Mouse (Mus musculus) lung, adult 2 months (tissue): Measurements from ENCODE around the gene Csnk1g1. TPM values are rescaled to one million over a fixed set of nuclear protein-coding genes. Genes with fewer than 3 reads are reported as not detected.

ENCODE experiments used
- DNase-seq: peaks from one replicate; pipeline ENCODE4 v3.0.0; 2022
- H3K4me1 ChIP-seq: fragments of 200-500 bp; 2 replicates; pipeline ENCODE4 v1.6.1; 2011; ENCODE audit warnings: low read length; ENCODE audit not compliant: control insufficient read depth, insufficient read depth
- H3K4me3 ChIP-seq: fragments of 200-500 bp; replicated peaks from 2 replicates; pipeline ENCODE3; 2011; ENCODE audit warnings: low read depth, mild to moderate bottlenecking, control low read depth, low read length; ENCODE audit errors: extremely low read depth
- CTCF ChIP-seq: fragments of 200-500 bp; IDR thresholded peaks from 2 replicates; pipeline ENCODE4 v1.5.1; 2011; ENCODE audit warnings: mild to moderate bottlenecking, low read length, control low read depth; ENCODE audit not compliant: insufficient read depth
- POLR2A ChIP-seq: fragments of 200-500 bp; IDR thresholded peaks from 2 replicates; pipeline ENCODE4 v1.6.1; 2011; ENCODE audit warnings: low read depth, mild to moderate bottlenecking, control low read depth, low read length, borderline replicate concordance; ENCODE audit errors: extremely low read depth
- WGBS: fragments of 180-500 bp; shearing (Covaris S2); methylation state at CpG from one replicate; pipeline ENCODE4 v1.1.7; 2018; 5-methylcytosine and 5-hydroxymethylcytosine counted together
- polyA plus RNA-seq: library from polyadenylated mRNA; depleted of rRNA; stranded (reverse); fragments of >200 nt; gene quantifications from 2 replicates; pipeline ENCODE4 v1.2.3, GENCODE M21; 2012

Csnk1g1 gene
- polyA plus RNA-seq, 1 experiment, result 5.8 TPM

DNA sequence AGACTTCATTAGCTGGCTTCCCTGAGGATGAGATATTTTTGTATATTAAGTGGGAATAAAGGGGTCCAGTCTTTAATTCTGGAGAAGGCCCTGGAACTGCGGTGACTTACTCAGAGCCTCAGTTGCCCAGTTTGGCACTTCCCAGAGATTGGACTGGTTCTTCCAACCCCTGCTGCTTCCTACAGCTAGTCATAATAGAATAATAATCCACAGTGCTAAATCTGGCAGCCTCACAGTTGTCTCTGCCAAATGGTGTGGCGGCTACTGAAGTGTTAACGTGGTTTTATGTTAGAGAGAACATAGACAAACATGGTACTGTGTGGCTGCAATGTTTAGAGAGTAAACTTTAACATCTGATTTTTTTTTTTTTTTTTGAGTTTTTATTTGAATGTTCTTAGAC is 152.9 kb downstream of the Csnk1g1 start:
- TF ChIP-seq POLR2A (no peak), CTCF (no peak)
- WGBS, result 69% methylated on average over 3 of the region's 3 CpGs
- no peak overlapping the region for H3K4me3 ChIP-seq
- DNase-seq, result no peak
- peaks cover 3% of the 10 kb centered on the region; the same call in 1 of the 2 replicates for H3K4me1 ChIP-seq

DNA sequence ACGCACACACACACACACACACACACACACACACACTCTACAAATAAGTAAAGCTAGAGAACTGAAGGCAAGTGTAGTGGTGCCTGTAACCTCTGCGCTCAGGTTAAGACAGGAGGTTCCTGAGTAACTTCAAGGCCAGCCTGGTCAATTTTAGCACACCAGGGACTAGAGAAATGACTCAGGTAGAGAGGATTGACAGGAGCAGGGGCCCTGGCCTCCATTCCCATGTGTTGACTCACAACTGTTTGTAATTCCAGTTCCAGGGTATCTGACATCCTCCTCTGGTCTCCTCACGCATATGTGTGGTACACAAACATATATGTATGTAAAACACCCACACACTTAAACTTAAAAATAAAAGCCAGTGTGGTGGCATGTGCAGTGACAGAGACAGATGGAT is 154.7 kb downstream of the Csnk1g1 start:
- no peak for DNase-seq
- TF ChIP-seq CTCF (no peak), POLR2A (no peak)
- 93% methylated on average over 3 of the region's 3 CpGs for WGBS
- H3K4me1 ChIP-seq, result peaks cover 3% of the 10 kb centered on the region; the same call in 1 of the 2 replicates
- H3K4me3 ChIP-seq, result no peak overlapping the region

- no peak for TF ChIP-seq POLR2A
- TF ChIP-seq CTCF, result no peak
- DNase-seq, result no peak
- H3K4me1 ChIP-seq, result peaks cover 6% of the 10 kb centered on the region; the same call in 1 of the 2 replicates
- no peak overlapping the region for H3K4me3 ChIP-seq
- 90% methylated on average over 11 of the region's 11 CpGs for WGBS
Observed at GRCm38 (mm10) chr9:66064316-66064715, 155.6 kb downstream of the Csnk1g1 start.

DNA sequence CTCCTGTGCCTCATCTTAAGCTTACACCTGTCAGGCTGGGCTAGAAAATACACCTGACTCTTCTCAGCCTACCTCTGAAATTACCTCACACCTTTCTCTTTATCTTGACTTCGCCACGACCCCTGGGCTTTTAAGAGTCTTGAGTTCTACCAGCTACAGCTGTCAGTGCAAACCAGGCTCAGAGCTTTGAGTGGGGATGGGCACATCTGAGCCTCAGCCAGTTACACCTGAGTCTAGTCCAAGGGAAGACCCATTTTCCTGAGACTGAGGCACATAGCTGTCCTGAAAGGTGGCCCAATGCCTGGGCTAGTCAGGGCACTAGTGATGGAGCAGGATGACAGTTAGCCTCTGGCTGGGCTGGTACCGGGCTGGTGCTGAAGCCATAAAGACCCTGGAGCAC is 158.1 kb downstream of the Csnk1g1 start:
- H3K4me1 ChIP-seq, result peaks cover 4% of the 10 kb centered on the region; the same call in 1 of the 2 replicates
- no peak overlapping the region for H3K4me3 ChIP-seq
- TF ChIP-seq CTCF (no peak), POLR2A (no peak)
- WGBS, result 89% methylated on average over 3 of the region's 3 CpGs
- no peak for DNase-seq

DNA sequence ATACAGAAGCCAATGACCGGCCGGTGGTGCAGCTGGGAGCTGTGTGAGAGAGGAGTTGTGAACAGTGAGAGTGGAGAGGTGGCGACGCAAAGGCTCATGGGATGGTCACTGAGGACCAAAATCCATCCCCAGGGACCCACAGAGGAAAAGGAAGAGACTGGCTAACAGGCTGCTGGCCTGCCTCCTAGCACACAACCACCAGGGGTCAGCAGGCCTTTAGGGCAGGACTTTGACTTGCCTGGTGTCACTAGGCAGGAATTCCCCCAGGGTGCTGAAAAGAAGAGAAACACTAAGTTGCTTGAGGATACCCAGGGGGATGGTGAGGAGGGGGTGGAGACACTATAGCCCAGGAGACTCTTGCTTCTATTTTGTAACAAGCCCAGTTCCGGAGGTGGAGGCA is 158.8 kb downstream of the Csnk1g1 start:
- no peak for TF ChIP-seq POLR2A
- peak; percentile 75 for TF ChIP-seq CTCF
- WGBS, result 43% methylated on average over 5 of the region's 5 CpGs
- Histone ChIP-seq H3K4me1 (peaks cover 4% of the 10 kb centered on the region; the same call in 1 of the 2 replicates), H3K4me3 (no peak overlapping the region)
- DNase-seq, result peak; percentile 50

DNA sequence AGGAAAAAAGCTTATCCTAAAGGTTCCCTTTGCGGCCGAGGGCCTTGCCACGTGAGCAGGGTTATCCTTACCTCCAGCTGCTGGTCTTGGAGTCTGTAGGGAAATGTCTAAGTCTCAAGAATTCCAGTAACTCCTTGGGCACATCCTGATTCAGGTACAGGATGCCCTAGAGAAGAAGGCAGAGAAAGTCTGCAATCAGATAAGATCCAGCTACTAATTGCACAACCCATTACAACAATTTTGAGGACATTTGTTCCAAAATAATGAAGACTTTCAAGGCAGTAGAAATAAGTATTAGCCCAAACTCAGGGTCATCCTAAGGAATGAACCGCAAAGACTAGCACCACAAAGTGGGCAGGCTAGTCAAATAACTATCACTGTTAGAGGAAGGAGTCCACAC is 159.3 kb downstream of the Csnk1g1 start:
- Histone ChIP-seq H3K4me3 (no peak overlapping the region), H3K4me1 (peaks cover 4% of the 10 kb centered on the region; the same call in 1 of the 2 replicates)
- 67% methylated on average over 4 of the region's 4 CpGs for WGBS
- no peak for DNase-seq
- TF ChIP-seq CTCF (no peak), POLR2A (no peak)

- peak overlapping the region; percentile 48 for H3K4me3 ChIP-seq
- no peak for DNase-seq
- 2% methylated on average over 30 of the region's 30 CpGs for WGBS
- H3K4me1 ChIP-seq, result peaks cover 4% of the 10 kb centered on the region; the same call in 1 of the 2 replicates
- no peak for TF ChIP-seq CTCF
- TF ChIP-seq POLR2A, result no peak
Observed at GRCm38 (mm10) chr9:66068971-66069391, 160.3 kb downstream of the Csnk1g1 start.

DNA sequence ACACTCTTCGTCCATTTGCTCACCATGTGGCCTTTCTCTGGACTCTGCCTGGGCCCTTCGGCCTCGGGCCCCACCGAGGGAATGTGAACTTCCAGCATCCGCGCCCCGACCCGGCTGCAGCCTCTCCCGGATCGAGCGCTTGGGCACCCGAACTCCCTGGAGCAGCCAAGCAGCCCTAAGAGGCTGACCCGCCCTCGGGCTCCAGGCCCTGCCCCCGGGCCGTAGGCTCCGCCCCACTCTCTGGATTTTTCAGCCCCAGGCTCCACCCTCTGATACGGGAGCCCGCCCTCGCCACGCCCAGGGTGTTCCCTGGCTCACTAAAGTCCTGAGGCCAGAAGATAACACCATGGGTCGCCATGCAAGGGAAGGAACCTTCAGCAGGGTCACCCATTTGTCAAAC is 160.9 kb downstream of the Csnk1g1 start, which contains the start of gene Snx22:
Gene Snx22, minus strand, starts transcription at position 137 of the 400 bp plus-strand sequence.
- 1% methylated on average over 22 of the region's 22 CpGs for WGBS

DNA sequence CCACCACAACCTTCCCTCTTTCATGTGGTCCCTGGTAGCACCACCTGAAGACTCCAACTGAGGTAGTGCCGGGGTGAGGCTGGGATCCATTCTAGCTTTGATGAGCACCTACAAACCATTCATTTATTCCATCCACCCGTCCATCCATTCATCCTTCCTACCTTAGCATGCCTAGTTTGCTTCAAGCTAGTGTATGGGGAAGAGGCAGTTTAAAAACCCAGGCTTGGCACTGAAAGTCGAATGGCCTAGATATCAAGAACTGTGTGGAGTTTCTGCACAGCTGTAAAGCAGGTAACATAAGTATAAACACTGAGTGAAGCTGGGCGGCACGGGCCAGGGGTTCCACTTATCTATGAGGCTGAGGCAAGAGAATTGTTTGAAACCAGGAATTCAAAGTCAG is 161.4 kb downstream of the Csnk1g1 start:
- DNase-seq, result no peak
- peaks cover 4% of the 10 kb centered on the region; the same call in 1 of the 2 replicates for H3K4me1 ChIP-seq
- H3K4me3 ChIP-seq, result no peak overlapping the region
- 84% methylated on average over 5 of the region's 5 CpGs for WGBS
- TF ChIP-seq CTCF (no peak), POLR2A (no peak)

More for the DNA sequence above, 160.9 kb downstream of the Csnk1g1 start, which contains the start of gene Snx22:
- Histone ChIP-seq H3K4me1 (peaks cover 4% of the 10 kb centered on the region; the same call in 1 of the 2 replicates), H3K4me3 (peak within 1 kb of the TSS; percentile 48)
- TF ChIP-seq POLR2A (peak; percentile 31; the same call in 1 of the 2 replicates), CTCF (no peak)
- peak; percentile 90 for DNase-seq

GRCm38 (mm10) chr9:66072754-66073153 is 164.0 kb downstream of the Csnk1g1 start:
- TF ChIP-seq POLR2A, result no peak
- TF ChIP-seq CTCF, result no peak
- Histone ChIP-seq H3K4me3 (no peak overlapping the region), H3K4me1 (peaks cover 4% of the 10 kb centered on the region; the same call in 1 of the 2 replicates)
- no peak for DNase-seq
- WGBS, result 82% methylated on average over 7 of the region's 7 CpGs
